9 mouse cellular contexts compared by ENCODE assay signal in genomic region chr4:44300781-44301750, GRCm38 (mm10). TPM values are rescaled to one million over a fixed set of nuclear protein-coding genes. Genes with fewer than 3 reads are reported as not detected.
DNase-seq lines count a peak whose midpoint lies in the region; ATAC-seq and TF ChIP-seq lines count a peak whose summit lies in the region.
"Had no signal": no experiment of that assay in that cellular context is flagged by ENCODE, and none has a peak within 500 bp of the region (broad histone marks: within the 10 kb centered on the region; RNA-seq: fewer than 3 reads in every experiment).

Gene Melk (plus strand): TSS chr4:44300876.

- under 1% methylated on average over 41 of the region's 41 CpGs for WGBS in intestine, embryonic 14.5 days
- 5% methylated on average over 41 of the region's 41 CpGs for WGBS in liver, adult 2 months

- ATAC-seq in intestine, embryonic 14.5 days (replicated peaks; ENCODE audit: low FRiP score, low TSS enrichment, low read depth) = peak; percentile 90
- peak; percentile 85 for ATAC-seq in monocyte, adult 5-6 weeks (replicated peaks; ENCODE audit: insufficient number of reproducible peaks, low FRiP score, low TSS enrichment, poor library complexity, severe bottlenecking)

- H3K79me2 ChIP-seq in liver, adult 2 months (ENCODE audit: control insufficient read depth, insufficient read depth, low read length) = no peaks in the 10 kb centered on the region

- peak; percentile 86 for DNase-seq in 416B (ENCODE audit: low read depth)
- DNase-seq in adrenal gland, adult 2 months = peak; percentile 82
- peak; percentile 96 for DNase-seq in embryo, embryonic 11 days
- peak; percentile 58 to 60 for DNase-seq in gastrocnemius, postnatal 36 days
- peak; percentile 95 for DNase-seq in intestine, embryonic 14.5 days (ENCODE audit: low spot score)
- DNase-seq in liver, adult 2 months (ENCODE audit: extremely low read depth, low read depth, low spot score) = peak; percentile 23
- peak; percentile 71 for DNase-seq in splenic B cell, adult 2 months (ENCODE audit: low read depth, low spot score)

- H3K4me2 ChIP-seq in intestine, embryonic 14.5 days (ENCODE audit: low read length) = peak within 1 kb of the TSS; percentile 62

- TF ChIP-seq CTCF in liver, adult 2 months (IDR thresholded peaks at IDR 0.05; ENCODE audit: low read depth, low read length) = no peak

- peak within 1 kb of the TSS; percentile 69 for H3K9ac ChIP-seq in intestine, embryonic 14.5 days (ENCODE audit: low read length)
- H3K9ac ChIP-seq in liver, adult 2 months (ENCODE audit: low read depth, low read length) = peak within 1 kb of the TSS; percentile 46

- H3K36me3 ChIP-seq in intestine, embryonic 14.5 days (ENCODE audit: control insufficient read depth, insufficient read depth, low read length) = peaks cover 5% of the 10 kb centered on the region
- no peaks in the 10 kb centered on the region for H3K36me3 ChIP-seq in liver, adult 2 months (ENCODE audit: control insufficient read depth, insufficient read depth, low read length)
- H3K36me3 ChIP-seq in splenic B cell, adult 2 months (ENCODE audit: control insufficient read depth, insufficient read depth, low read length, poor library complexity, severe bottlenecking) = no peaks in the 10 kb centered on the region

- H3K27ac ChIP-seq in intestine, embryonic 14.5 days (ENCODE audit: low read depth) = peak within 1 kb of the TSS; percentile 69
- no peak within 1 kb of the TSS for H3K27ac ChIP-seq in liver, adult 2 months (replicated peaks; ENCODE audit: insufficient read depth, low read depth, low read length)

- intact Hi-C loops in gastrocnemius, postnatal 36 days (cut with DNase I) = no loop called here

- H3K4me3 ChIP-seq in intestine, embryonic 14.5 days (ENCODE audit: low read depth, low read length) = peak within 1 kb of the TSS; percentile 87
- peak within 1 kb of the TSS; percentile 81 for H3K4me3 ChIP-seq in liver, adult 2 months (ENCODE audit: insufficient read depth, low read depth, low read length)

- H3K9me3 ChIP-seq in intestine, embryonic 14.5 days (ENCODE audit: control insufficient read depth, low read length) = no peaks in the 10 kb centered on the region

- no peak for TF ChIP-seq POLR2A in liver, adult 2 months (IDR thresholded peaks at IDR 0.05; ENCODE audit: extremely low read depth, insufficient read depth, low read length)

- H3K27me3 ChIP-seq in intestine, embryonic 14.5 days (replicated peaks; ENCODE audit: control insufficient read depth, insufficient read depth, low read length) = no peaks in the 10 kb centered on the region
- no peaks in the 10 kb centered on the region for H3K27me3 ChIP-seq in liver, adult 2 months (ENCODE audit: control insufficient read depth, insufficient read depth, low read length)
- H3K27me3 ChIP-seq in splenic B cell, adult 2 months (ENCODE audit: control insufficient read depth, insufficient read depth, low read length, poor library complexity, severe bottlenecking) = no peaks in the 10 kb centered on the region

- peaks cover 10% of the 10 kb centered on the region for H3K4me1 ChIP-seq in intestine, embryonic 14.5 days (replicated peaks; ENCODE audit: control insufficient read depth, insufficient read depth, low read length)
- no peaks in the 10 kb centered on the region for H3K4me1 ChIP-seq in liver, adult 2 months (ENCODE audit: control insufficient read depth, insufficient read depth, low read length)

RNA-seq across cellular contexts. Expression of gene Melk, which starts in this region (rescaled TPM):
- under 1 TPM; 0.72 to 0.86 TPM for total RNA-seq in adrenal gland, adult 2 months (2021)
- polyA plus RNA-seq in adrenal gland, adult 2 months (2012; rRNA removed) = 0.22 TPM in 2 replicates
- under 1 TPM; 0.15 to 0.48 TPM for total RNA-seq in gastrocnemius, postnatal 36 days (2021)
- polyA plus RNA-seq in intestine, embryonic 14.5 days (2014; fragmentation: Nextera tagmentation; extraction: Ambion mirVana) = 42.1 and 43.1 TPM in 2 replicates
- total RNA-seq in liver, adult 2 months (2014; rRNA removed) = 0.09 and 0.13 TPM in 2 replicates
- 0.05 TPM in 1 of 2 replicates, not detected in the other for polyA plus RNA-seq in liver, adult 2 months (2012; rRNA removed)
- 0.48 to 1.2 TPM in 2 of 3 replicates, not detected in the other for total RNA-seq in monocyte, adult 5-6 weeks (2017)
- total RNA-seq: layer of hippocampus, adult 18-20 months had no signal

Comparison
In these comparisons a context has a peak if more than half of its experiments do, and no peak if none do; other contexts are left out.
1. RNA of gene Melk (polyA plus RNA-seq): 42.1 to 43.1 TPM in intestine, embryonic 14.5 days; 0.22 TPM in adrenal gland, adult 2 months and 0.05 TPM in liver, adult 2 months; every median in the first group is over 10 times any median in the second.
2. Peak in DNase-seq in adrenal gland, adult 2 months; RNA of the gene not detected or under 1 TPM.
3. Peak in DNase-seq in gastrocnemius, postnatal 36 days; RNA of the gene not detected or under 1 TPM.
4. Peak in DNase-seq, H3K4me3 ChIP-seq and H3K9ac ChIP-seq in liver, adult 2 months; RNA of the gene not detected or under 1 TPM.
5. DNase-seq: peak in every context shown above with its lines; median percentile 96 in embryo, embryonic 11 days; 95 in intestine, embryonic 14.5 days; 86 in 416B; 82 in adrenal gland, adult 2 months; 71 in splenic B cell, adult 2 months; 59 in gastrocnemius, postnatal 36 days; 23 in liver, adult 2 months.